Mouse (Mus musculus) hindbrain, embryonic 12.5 days (tissue): ENCODE data around the gene Nxpe3. TPM values are rescaled to one million over a fixed set of nuclear protein-coding genes. Genes with fewer than 3 reads are reported as not detected.

Experiments used
- ATAC-seq: fragments of 200-750 bp; cut with Nextera tagmentation; 2 replicates; pipeline ENCODE4 v1.8.0; 2017; ENCODE audit warnings: moderate TSS enrichment; ENCODE audit not compliant: low FRiP score
- H3K27ac ChIP-seq: fragments of 300-500 bp; sonication (generic); 2 replicates; pipeline ENCODE4 v1.5.1; 2016; ENCODE audit warnings: mild to moderate bottlenecking
- H3K27me3 ChIP-seq: fragments of 300-500 bp; sonication (generic); 2 replicates; pipeline ENCODE4 v1.6.1; 2016; ENCODE audit warnings: mild to moderate bottlenecking
- H3K36me3 ChIP-seq: fragments of 300-500 bp; sonication (generic); 2 replicates; pipeline ENCODE4 v1.6.1; 2016; ENCODE audit warnings: mild to moderate bottlenecking
- H3K4me1 ChIP-seq: fragments of 300-500 bp; sonication (generic); 2 replicates; pipeline ENCODE4 v1.6.1; 2016
- H3K4me2 ChIP-seq: fragments of 300-500 bp; sonication (generic); replicated peaks from 2 replicates; pipeline ENCODE4 v1.6.1; 2016; ENCODE audit warnings: mild to moderate bottlenecking
- H3K4me3 ChIP-seq: fragments of 300-500 bp; sonication (generic); 2 replicates; pipeline ENCODE4 v1.5.1; 2016; ENCODE audit warnings: mild to moderate bottlenecking
- H3K9ac ChIP-seq: fragments of 300-500 bp; sonication (generic); 2 replicates; pipeline ENCODE4 v1.6.1; 2016; ENCODE audit warnings: mild to moderate bottlenecking, moderate library complexity
- H3K9me3 ChIP-seq: fragments of 300-500 bp; sonication (generic); replicated peaks from 2 replicates; pipeline ENCODE4 v1.6.1; 2016; ENCODE audit warnings: mild to moderate bottlenecking
- WGBS: fragments of 180-500 bp; shearing (Covaris S2); methylation state at CpG from one replicate; pipeline ENCODE4 v1.1.7; 2016; 5-methylcytosine and 5-hydroxymethylcytosine counted together
- polyA plus RNA-seq: library from polyadenylated mRNA; unstranded; fragments of >200 nt; fragmentation: Nextera tagmentation; extraction: Ambion mirVana; gene quantifications from 2 replicates; pipeline ENCODE4 v1.2.1, GENCODE M21; 2016

Gene Nxpe3
- polyA plus RNA-seq, 1 experiment from 2014 or later: 1.1 TPM

- Histone ChIP-seq H3K9me3 (no peaks in the 10 kb centered on the region), H3K27me3 (peaks cover 7% of the 10 kb centered on the region), H3K9ac (no peak overlapping the region), H3K27ac (no peak overlapping the region), H3K4me3 (no peak overlapping the region), H3K36me3 (no peaks in the 10 kb centered on the region), H3K4me1 (peaks cover 20% of the 10 kb centered on the region), H3K4me2 (no peak overlapping the region)
- no peak for ATAC-seq
- 51% methylated on average over 11 of the region's 11 CpGs for WGBS
Measured at GRCm38 (mm10) chr16:55823398-55824155, 71.5 kb downstream of the Nxpe3 start.

GRCm38 (mm10) chr16:55822741-55823397, 72.2 kb downstream of the Nxpe3 start:
- H3K27me3 ChIP-seq: peaks cover 7% of the 10 kb centered on the region
- no peak overlapping the region for H3K9ac ChIP-seq
- no peaks in the 10 kb centered on the region for H3K9me3 ChIP-seq
- H3K27ac ChIP-seq: no peak overlapping the region
- peak overlapping the region; percentile 76; the same call in 1 of the 2 replicates for H3K4me3 ChIP-seq
- 40% methylated on average over 18 of the region's 18 CpGs for WGBS
- no peak for ATAC-seq
- H3K4me2 ChIP-seq: peak overlapping the region; percentile 97
- H3K4me1 ChIP-seq: peaks cover 20% of the 10 kb centered on the region
- 0 out of 2 replicates have a peak, but pooled peaks cover 6% of the 10 kb centered on the region for H3K36me3 ChIP-seq

GRCm38 (mm10) chr16:55821997-55822740, 72.9 kb downstream of the Nxpe3 start:
- Histone ChIP-seq H3K4me2 (peak overlapping the region; percentile 97), H3K9ac (peak overlapping the region; percentile 77), H3K27ac (peak overlapping the region; percentile 62), H3K27me3 (peaks cover 7% of the 10 kb centered on the region), H3K4me1 (peaks cover 20% of the 10 kb centered on the region), H3K4me3 (peak overlapping the region; percentile 76), H3K9me3 (no peaks in the 10 kb centered on the region), H3K36me3 (0 out of 2 replicates have a peak, but pooled peaks cover 9% of the 10 kb centered on the region)
- under 1% methylated on average over 67 of the region's 67 CpGs for WGBS
- ATAC-seq: peak; percentile 94

GRCm38 (mm10) chr16:55821571-55821981, 73.5 kb downstream of the Nxpe3 start:
- H3K4me3 ChIP-seq: peak overlapping the region; percentile 76
- WGBS: 0% methylated on average over 26 of the region's 40 CpGs
- H3K9me3 ChIP-seq: no peaks in the 10 kb centered on the region
- ATAC-seq: no peak; the same call in none of the 2 replicates
- H3K4me2 ChIP-seq: peak overlapping the region; percentile 97
- peaks cover 13% of the 10 kb centered on the region for H3K36me3 ChIP-seq
- peak overlapping the region; percentile 52; the same call in 1 of the 2 replicates for H3K27ac ChIP-seq
- peaks cover 20% of the 10 kb centered on the region for H3K4me1 ChIP-seq
- H3K27me3 ChIP-seq: peaks cover 7% of the 10 kb centered on the region
- H3K9ac ChIP-seq: peak overlapping the region; percentile 77

GRCm38 (mm10) chr16:55820916-55821570, 74.0 kb downstream of the Nxpe3 start:
- ATAC-seq: no peak
- H3K36me3 ChIP-seq: peaks cover 18% of the 10 kb centered on the region
- no peaks in the 10 kb centered on the region for H3K9me3 ChIP-seq
- H3K4me2 ChIP-seq: peak overlapping the region; percentile 97
- peak overlapping the region; percentile 76 for H3K4me3 ChIP-seq
- peaks cover 7% of the 10 kb centered on the region for H3K27me3 ChIP-seq
- H3K27ac ChIP-seq: no peak overlapping the region
- 20% methylated on average over 20 of the region's 20 CpGs for WGBS
- H3K4me1 ChIP-seq: peaks cover 20% of the 10 kb centered on the region
- peak overlapping the region; percentile 77 for H3K9ac ChIP-seq

DNA sequence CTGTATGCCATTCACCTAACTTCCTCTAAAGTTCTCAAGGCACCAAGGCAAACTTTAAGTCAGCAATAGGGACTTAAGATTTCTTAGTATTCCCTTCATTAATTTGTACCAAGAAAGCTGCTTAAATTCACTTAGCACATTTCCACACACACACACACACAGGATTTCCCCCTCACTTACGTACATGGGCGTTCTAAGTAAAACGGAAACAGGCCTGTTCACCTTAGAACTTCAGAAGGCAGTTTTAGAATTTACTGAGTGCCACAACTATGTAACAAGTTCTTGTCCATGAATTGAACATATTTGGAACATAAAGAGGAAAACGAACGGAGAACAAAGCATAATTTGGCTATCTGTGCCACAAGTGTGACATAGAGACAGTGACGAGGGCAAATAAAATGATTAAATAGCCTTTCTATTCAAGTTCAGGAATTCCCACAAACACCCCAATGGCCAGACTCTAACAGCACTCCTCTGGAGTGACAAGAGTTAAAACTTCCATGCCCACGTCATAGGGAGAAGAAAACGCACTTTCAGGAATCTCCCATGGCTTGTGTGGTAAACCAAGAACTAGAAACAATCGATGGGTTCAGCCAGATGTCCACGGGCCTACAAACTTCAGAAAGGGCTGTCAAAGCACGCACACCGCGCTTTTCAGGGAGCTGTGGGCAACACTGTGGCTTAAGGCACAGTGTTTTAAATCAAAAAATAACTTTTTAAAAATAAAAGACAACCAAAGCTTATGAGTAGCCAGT, 74.7 kb downstream of the Nxpe3 start:
- Histone ChIP-seq H3K27ac (no peak overlapping the region), H3K27me3 (peaks cover 7% of the 10 kb centered on the region), H3K9ac (no peak overlapping the region), H3K36me3 (peaks cover 25% of the 10 kb centered on the region), H3K9me3 (no peaks in the 10 kb centered on the region), H3K4me1 (peaks cover 20% of the 10 kb centered on the region), H3K4me3 (peak overlapping the region; percentile 76), H3K4me2 (peak overlapping the region; percentile 97)
- no peak for ATAC-seq
- 65% methylated on average over 13 of the region's 13 CpGs for WGBS

- peaks cover 7% of the 10 kb centered on the region for H3K27me3 ChIP-seq
- H3K27ac ChIP-seq: no peak overlapping the region
- H3K9ac ChIP-seq: no peak overlapping the region
- ATAC-seq: no peak
- H3K4me1 ChIP-seq: peaks cover 20% of the 10 kb centered on the region
- H3K4me3 ChIP-seq: no peak overlapping the region
- no peak overlapping the region; the same call in 1 of the 2 replicates for H3K4me2 ChIP-seq
- peaks cover 31% of the 10 kb centered on the region for H3K36me3 ChIP-seq
- H3K9me3 ChIP-seq: no peaks in the 10 kb centered on the region
- whole genome bisulfite sequencing: 71% methylated on average over 15 of the region's 15 CpGs
Measured at GRCm38 (mm10) chr16:55819186-55819861, 75.8 kb downstream of the Nxpe3 start.

- no peak for ATAC-seq
- Histone ChIP-seq H3K27ac (no peak overlapping the region), H3K4me2 (no peak overlapping the region), H3K36me3 (peaks cover 40% of the 10 kb centered on the region), H3K27me3 (peaks cover 3% of the 10 kb centered on the region; the same call in 1 of the 2 replicates), H3K4me1 (peaks cover 16% of the 10 kb centered on the region), H3K9ac (no peak overlapping the region), H3K4me3 (no peak overlapping the region), H3K9me3 (no peaks in the 10 kb centered on the region)
- 97% methylated on average over 28 of the region's 28 CpGs for WGBS
Measured at GRCm38 (mm10) chr16:55817717-55818515, 77.2 kb downstream of the Nxpe3 start.

DNA sequence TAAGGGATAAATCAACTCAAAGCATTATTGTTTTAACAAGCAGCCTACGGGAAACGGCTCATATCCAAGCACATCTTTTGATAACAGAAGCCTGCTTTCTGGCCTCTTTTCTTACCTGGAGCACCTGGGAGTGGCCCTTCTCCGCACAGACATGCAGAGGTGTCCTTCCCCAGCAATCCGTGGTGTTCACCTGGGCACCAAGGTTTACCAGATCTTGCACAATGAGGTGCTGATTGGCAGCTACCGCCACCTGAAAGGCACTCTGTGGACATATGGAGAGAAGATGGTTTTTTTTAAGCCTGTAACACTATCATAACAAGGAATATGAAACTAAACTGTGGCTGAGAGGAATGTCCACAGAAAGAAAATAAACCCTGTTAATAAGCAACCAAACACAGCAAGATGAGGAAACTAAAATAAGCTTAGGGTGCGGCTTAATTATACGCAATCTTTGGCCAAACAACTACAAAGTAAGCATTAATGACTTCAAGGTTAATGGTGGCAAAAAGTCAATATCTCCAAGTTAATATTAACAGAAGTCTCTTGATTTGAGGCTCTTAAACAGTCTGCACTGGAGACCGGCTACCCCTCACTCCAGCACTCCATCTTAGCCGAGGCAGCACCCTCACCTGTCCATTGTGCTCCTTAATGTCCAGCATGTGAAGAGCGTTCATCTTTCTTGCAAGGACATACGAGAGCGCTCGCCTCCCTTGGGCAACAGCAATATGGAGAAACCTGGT, 78.7 kb downstream of the Nxpe3 start:
- H3K4me3 ChIP-seq: no peak overlapping the region
- peaks cover 14% of the 10 kb centered on the region for H3K4me1 ChIP-seq
- no peaks in the 10 kb centered on the region for H3K9me3 ChIP-seq
- no peak overlapping the region for H3K27ac ChIP-seq
- 94% methylated on average over 13 of the region's 13 CpGs for WGBS
- ATAC-seq: no peak
- no peaks in the 10 kb centered on the region for H3K27me3 ChIP-seq
- H3K9ac ChIP-seq: no peak overlapping the region
- H3K36me3 ChIP-seq: peaks cover 45% of the 10 kb centered on the region
- H3K4me2 ChIP-seq: no peak overlapping the region

- no peaks in the 10 kb centered on the region for H3K27me3 ChIP-seq
- no peak overlapping the region for H3K27ac ChIP-seq
- H3K9ac ChIP-seq: no peak overlapping the region
- no peaks in the 10 kb centered on the region for H3K9me3 ChIP-seq
- no peak overlapping the region for H3K4me3 ChIP-seq
- peaks cover 11% of the 10 kb centered on the region for H3K4me1 ChIP-seq
- no peak overlapping the region for H3K4me2 ChIP-seq
- 84% methylated on average over 14 of the region's 14 CpGs for WGBS
- ATAC-seq: no peak
- peaks cover 45% of the 10 kb centered on the region for H3K36me3 ChIP-seq
Measured at GRCm38 (mm10) chr16:55815466-55815865, 79.6 kb downstream of the Nxpe3 start.
